Mouse (Mus musculus) kidney, embryonic 15.5 days (tissue): ENCODE measurements at regions not wholly inside any gene's neighbourhood (a gene's known extent, or its start where the extent isn't known, plus 50 kb on each side); places are given as distances from the start of the nearest gene placed in this dataset.

Experiments used
- ATAC-seq: fragments of 200-750 bp; cut with Nextera tagmentation; replicated peaks from 2 replicates; pipeline ENCODE4 v1.8.0; 2017; ENCODE audit warnings: moderate TSS enrichment; ENCODE audit not compliant: low FRiP score
- H3K27ac ChIP-seq: fragments of 300-500 bp; sonication (generic); 2 replicates; pipeline ENCODE4 v1.5.1; 2015; ENCODE audit warnings: mild to moderate bottlenecking, inconsistent platforms
- H3K27me3 ChIP-seq: fragments of 300-500 bp; sonication (generic); 2 replicates; pipeline ENCODE4 v1.6.1; 2015; ENCODE audit warnings: inconsistent platforms
- H3K36me3 ChIP-seq: fragments of 300-500 bp; sonication (generic); 2 replicates; pipeline ENCODE4 v1.6.1; 2015; ENCODE audit warnings: inconsistent platforms
- H3K4me1 ChIP-seq: fragments of 300-500 bp; sonication (generic); 2 replicates; pipeline ENCODE4 v1.6.1; 2015; ENCODE audit warnings: inconsistent platforms
- H3K4me2 ChIP-seq: fragments of 300-500 bp; sonication (generic); 2 replicates; pipeline ENCODE4 v1.6.1; 2015; ENCODE audit warnings: moderate library complexity, mild to moderate bottlenecking, inconsistent platforms
- H3K4me3 ChIP-seq: fragments of 300-500 bp; sonication (generic); replicated peaks from 2 replicates; pipeline ENCODE4 v1.5.1; 2015; ENCODE audit warnings: mild to moderate bottlenecking, inconsistent platforms
- H3K9ac ChIP-seq: fragments of 300-500 bp; sonication (generic); 2 replicates; pipeline ENCODE4 v1.6.1; 2015; ENCODE audit warnings: mild to moderate bottlenecking, inconsistent platforms
- H3K9me3 ChIP-seq: fragments of 300-500 bp; sonication (generic); replicated peaks from 2 replicates; pipeline ENCODE4 v1.6.1; 2016; ENCODE audit warnings: inconsistent platforms
- WGBS: fragments of 180-500 bp; shearing (Covaris S2); methylation state at CpG from one replicate; pipeline ENCODE4 v1.1.7; 2015; ENCODE audit warnings: mixed read lengths; 5-methylcytosine and 5-hydroxymethylcytosine counted together

- Histone ChIP-seq H3K4me2 (no peak overlapping the region), H3K9me3 (no peaks in the 10 kb centered on the region), H3K36me3 (no peaks in the 10 kb centered on the region), H3K27me3 (peaks cover 5% of the 10 kb centered on the region; the same call in 1 of the 2 replicates), H3K4me3 (no peak overlapping the region), H3K4me1 (peaks cover 9% of the 10 kb centered on the region), H3K9ac (no peak overlapping the region), H3K27ac (no peak overlapping the region)
- no peak for ATAC-seq
- 12% methylated on average over 10 of the region's 10 CpGs for WGBS
Measured at GRCm38 (mm10) chr10:60985109-60985576, 104.0 kb upstream of the Pcbd1 start.

GRCm38 (mm10) chr10:60981770-60982169 lies 107.4 kb upstream of the Pcbd1 start:
- peak; percentile 85 for ATAC-seq
- no peak overlapping the region for H3K9ac ChIP-seq
- H3K4me2 ChIP-seq, result no peak overlapping the region
- no peak overlapping the region for H3K27ac ChIP-seq
- no peaks in the 10 kb centered on the region for H3K36me3 ChIP-seq
- WGBS, result 15% methylated on average over 6 of the region's 6 CpGs
- no peak overlapping the region for H3K4me3 ChIP-seq
- H3K9me3 ChIP-seq, result no peaks in the 10 kb centered on the region
- peaks cover 19% of the 10 kb centered on the region for H3K4me1 ChIP-seq
- peaks cover 8% of the 10 kb centered on the region; the same call in 1 of the 2 replicates for H3K27me3 ChIP-seq

DNA sequence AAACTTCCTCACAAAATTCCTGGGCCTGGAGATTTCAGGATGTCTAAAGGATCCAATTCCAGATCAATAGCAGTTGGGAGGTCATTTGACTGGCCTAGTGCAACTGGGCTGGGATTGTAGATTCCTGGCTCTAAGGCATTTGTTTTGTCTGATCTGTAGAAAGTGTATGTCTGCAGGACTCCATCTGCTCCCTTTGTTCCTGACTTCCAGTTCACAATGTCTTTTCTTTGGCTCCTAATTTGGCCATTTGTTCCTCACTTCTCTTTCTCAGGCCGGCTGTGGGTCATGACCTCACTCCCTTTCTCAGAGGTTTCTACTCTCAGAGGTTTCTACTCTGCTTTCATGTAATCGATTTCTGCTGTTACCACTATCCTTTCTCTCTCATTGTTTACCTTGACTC lies 115.5 kb upstream of the Pcbd1 start:
- Histone ChIP-seq H3K27ac (no peak overlapping the region), H3K36me3 (no peaks in the 10 kb centered on the region), H3K27me3 (peaks cover 4% of the 10 kb centered on the region; the same call in 1 of the 2 replicates), H3K4me3 (no peak overlapping the region), H3K4me2 (no peak overlapping the region), H3K9me3 (no peaks in the 10 kb centered on the region; the same call in 1 of the 2 replicates), H3K4me1 (no peaks in the 10 kb centered on the region), H3K9ac (no peak overlapping the region)
- 40% methylated on average over 2 of the region's 2 CpGs for WGBS
- no peak for ATAC-seq

GRCm38 (mm10) chr10:60964843-60965242 lies 124.3 kb upstream of the Pcbd1 start:
- Histone ChIP-seq H3K9ac (no peak overlapping the region), H3K4me3 (no peak overlapping the region), H3K4me2 (no peak overlapping the region), H3K9me3 (no peaks in the 10 kb centered on the region), H3K36me3 (no peaks in the 10 kb centered on the region), H3K27me3 (peaks cover 2% of the 10 kb centered on the region; the same call in 1 of the 2 replicates), H3K4me1 (no peaks in the 10 kb centered on the region), H3K27ac (no peak overlapping the region)
- 76% methylated on average over 10 of the region's 10 CpGs for WGBS
- ATAC-seq, result no peak

- Histone ChIP-seq H3K9me3 (no peaks in the 10 kb centered on the region), H3K4me3 (no peak overlapping the region), H3K27ac (no peak overlapping the region), H3K36me3 (no peaks in the 10 kb centered on the region), H3K9ac (no peak overlapping the region), H3K27me3 (peaks cover 9% of the 10 kb centered on the region), H3K4me2 (no peak overlapping the region), H3K4me1 (peaks cover 7% of the 10 kb centered on the region; the same call in 1 of the 2 replicates)
- ATAC-seq, result no peak
- WGBS, result 41% methylated on average over 17 of the region's 17 CpGs
Measured at GRCm38 (mm10) chr10:60957820-60958233, 126.4 kb upstream of the Unc5b start.

DNA sequence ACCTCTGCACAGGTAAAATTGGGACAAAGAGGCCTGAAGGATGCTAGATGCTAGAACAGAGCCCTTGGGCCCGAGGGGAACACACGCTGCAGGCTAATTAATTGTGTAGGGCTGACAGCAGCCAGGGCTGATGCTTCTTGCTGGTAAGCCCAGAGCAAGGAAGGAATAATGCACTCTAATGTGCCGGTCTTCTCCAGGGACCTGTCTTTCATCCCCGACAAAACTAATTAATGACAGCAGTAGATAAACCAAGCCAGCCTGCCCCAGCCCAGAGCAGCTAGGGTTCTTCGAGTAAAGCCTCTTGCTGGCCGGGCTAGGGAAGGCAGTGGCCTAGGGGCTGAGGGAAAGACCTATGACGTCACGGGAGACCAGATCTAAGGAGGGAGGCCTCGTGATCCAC lies 124.1 kb upstream of the Unc5b start:
- Histone ChIP-seq H3K27ac (no peak overlapping the region), H3K4me1 (peaks cover 7% of the 10 kb centered on the region; the same call in 1 of the 2 replicates), H3K4me2 (no peak overlapping the region), H3K9ac (no peak overlapping the region), H3K27me3 (peaks cover 9% of the 10 kb centered on the region), H3K36me3 (no peaks in the 10 kb centered on the region), H3K4me3 (no peak overlapping the region), H3K9me3 (no peaks in the 10 kb centered on the region)
- no peak for ATAC-seq
- WGBS, result 58% methylated on average over 9 of the region's 9 CpGs

DNA sequence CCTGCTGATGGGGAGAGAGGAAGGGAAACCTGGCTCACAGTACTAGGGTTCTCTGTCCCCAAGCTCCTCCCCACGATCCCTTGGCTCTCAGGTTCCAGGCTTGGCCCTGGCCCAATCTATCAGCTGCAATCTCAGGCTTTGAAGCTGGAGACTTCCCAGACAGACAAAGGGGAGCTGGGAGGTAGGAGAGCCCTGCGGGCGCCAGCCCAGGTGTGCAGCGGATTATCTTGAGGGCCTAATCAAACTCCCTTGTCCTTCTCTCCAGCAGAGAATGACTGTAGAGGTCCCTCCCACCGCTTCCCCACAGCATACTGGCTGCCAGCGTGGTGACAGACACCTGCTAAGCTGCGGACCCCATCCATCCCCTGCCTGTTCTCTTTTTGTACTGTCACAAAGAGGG lies 121.1 kb upstream of the Unc5b start:
- H3K9ac ChIP-seq, result no peak overlapping the region
- peaks cover 13% of the 10 kb centered on the region for H3K4me1 ChIP-seq

DNA sequence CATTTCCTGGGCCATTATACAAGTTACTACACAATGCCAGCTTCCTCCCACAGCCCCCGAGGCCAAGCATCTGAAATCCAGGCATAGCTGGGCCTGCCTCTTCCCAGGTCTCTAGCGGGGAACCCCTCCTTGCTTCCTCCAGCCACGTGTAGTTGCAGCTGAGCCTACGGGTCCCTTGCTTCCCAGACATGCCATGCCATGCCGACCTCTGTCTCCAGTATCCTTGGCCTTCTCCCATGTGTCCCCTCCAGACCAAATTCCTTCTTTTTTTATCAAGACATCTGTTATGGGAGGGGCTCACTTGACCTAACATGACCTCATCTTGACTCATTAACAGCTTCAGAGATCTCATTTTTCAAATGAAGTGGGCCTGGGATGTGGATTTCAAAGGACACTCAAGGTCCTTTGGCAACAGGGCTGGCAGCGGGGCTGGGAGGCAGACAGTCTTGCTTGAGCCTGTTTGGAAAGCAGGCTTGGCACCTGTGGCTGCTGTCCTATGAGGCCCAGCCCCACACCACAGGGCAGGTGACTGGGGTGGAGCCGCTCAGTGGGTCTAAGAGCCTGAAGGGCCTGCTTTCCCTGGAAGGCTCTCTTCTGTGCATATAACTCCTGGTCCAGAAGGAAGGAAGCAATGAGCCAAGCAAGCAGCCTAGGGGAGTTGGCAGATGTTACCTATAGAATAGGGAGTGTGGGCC lies 117.7 kb upstream of the Unc5b start:
- no peaks in the 10 kb centered on the region for H3K9me3 ChIP-seq
- H3K9ac ChIP-seq, result no peak overlapping the region
- no peak; the same call in 1 of the 2 replicates for ATAC-seq
- H3K27ac ChIP-seq, result no peak overlapping the region
- H3K4me2 ChIP-seq, result no peak overlapping the region
- peaks cover 12% of the 10 kb centered on the region for H3K4me1 ChIP-seq
- H3K27me3 ChIP-seq, result peaks cover 3% of the 10 kb centered on the region; the same call in 1 of the 2 replicates
- H3K36me3 ChIP-seq, result no peaks in the 10 kb centered on the region
- WGBS, result 31% methylated on average over 7 of the region's 7 CpGs
- H3K4me3 ChIP-seq, result no peak overlapping the region

More for the DNA sequence above, 121.1 kb upstream of the Unc5b start:
- WGBS, result 21% methylated on average over 7 of the region's 7 CpGs
- Histone ChIP-seq H3K36me3 (no peaks in the 10 kb centered on the region), H3K27me3 (peaks cover 3% of the 10 kb centered on the region; the same call in 1 of the 2 replicates), H3K9me3 (no peaks in the 10 kb centered on the region), H3K27ac (no peak overlapping the region), H3K4me2 (no peak overlapping the region), H3K4me3 (no peak overlapping the region)
- no peak for ATAC-seq

DNA sequence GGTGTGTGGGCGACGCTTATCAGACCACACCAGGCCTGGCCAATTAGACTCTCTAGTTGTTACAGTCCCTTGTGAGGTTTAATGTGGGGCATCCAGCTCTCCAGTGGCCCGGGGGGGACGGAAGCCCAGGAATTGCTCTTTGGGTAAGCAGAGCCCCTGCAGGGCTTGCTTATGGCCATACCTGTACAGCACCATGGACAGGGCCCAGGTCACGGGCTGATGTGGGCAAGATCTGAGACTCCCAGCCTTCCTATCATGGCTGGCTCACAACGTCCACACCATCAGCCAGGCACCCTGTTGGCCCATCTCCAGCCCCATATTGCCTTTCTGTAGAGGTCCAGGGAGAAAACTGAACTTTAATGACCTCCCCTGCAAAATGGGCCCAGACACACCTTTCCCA lies 111.7 kb upstream of the Unc5b start:
- WGBS, result 61% methylated on average over 6 of the region's 6 CpGs
- no peak overlapping the region for H3K27ac ChIP-seq
- H3K4me2 ChIP-seq, result no peak overlapping the region
- no peaks in the 10 kb centered on the region for H3K36me3 ChIP-seq
- no peak overlapping the region for H3K4me3 ChIP-seq
- H3K9me3 ChIP-seq, result no peaks in the 10 kb centered on the region
- no peaks in the 10 kb centered on the region for H3K4me1 ChIP-seq
- no peak overlapping the region for H3K9ac ChIP-seq
- ATAC-seq, result no peak
- no peaks in the 10 kb centered on the region for H3K27me3 ChIP-seq

DNA sequence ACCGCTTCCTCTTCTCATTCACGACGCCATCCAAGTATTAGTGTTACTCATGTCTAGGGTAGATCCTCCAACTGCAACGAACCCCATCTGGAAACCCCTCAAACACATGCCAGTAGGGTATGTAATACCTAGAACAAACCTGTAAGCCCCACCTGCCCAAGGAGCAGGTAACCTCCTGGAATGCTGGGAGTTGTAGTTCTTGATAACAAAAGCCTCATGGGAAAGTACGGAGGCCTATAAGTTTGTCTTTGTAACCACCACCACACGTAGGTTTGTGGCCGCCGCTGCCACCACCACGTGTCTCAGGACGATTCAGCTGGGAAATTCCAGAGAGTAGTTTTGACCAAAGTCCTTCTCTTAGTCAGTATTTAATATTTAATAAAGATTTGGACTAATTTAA lies 107.4 kb upstream of the Unc5b start:
- Histone ChIP-seq H3K4me2 (no peak overlapping the region), H3K27me3 (peaks cover 17% of the 10 kb centered on the region), H3K4me1 (peaks cover 33% of the 10 kb centered on the region), H3K9me3 (no peaks in the 10 kb centered on the region), H3K27ac (no peak overlapping the region), H3K9ac (no peak overlapping the region), H3K36me3 (no peaks in the 10 kb centered on the region), H3K4me3 (no peak overlapping the region)
- 92% methylated on average over 10 of the region's 10 CpGs for WGBS
- ATAC-seq, result no peak

GRCm38 (mm10) chr10:60937517-60937866 lies 106.1 kb upstream of the Unc5b start:
- Histone ChIP-seq H3K27me3 (peaks cover 17% of the 10 kb centered on the region), H3K4me3 (no peak overlapping the region), H3K4me2 (no peak overlapping the region), H3K36me3 (no peaks in the 10 kb centered on the region), H3K9me3 (no peaks in the 10 kb centered on the region), H3K9ac (no peak overlapping the region), H3K4me1 (peaks cover 46% of the 10 kb centered on the region), H3K27ac (no peak overlapping the region)
- WGBS, result 51% methylated on average over 7 of the region's 7 CpGs
- no peak for ATAC-seq

GRCm38 (mm10) chr10:60936659-60937516 lies 105.5 kb upstream of the Unc5b start:
- Histone ChIP-seq H3K9ac (no peak overlapping the region), H3K27me3 (peaks cover 17% of the 10 kb centered on the region), H3K9me3 (no peaks in the 10 kb centered on the region), H3K36me3 (no peaks in the 10 kb centered on the region), H3K4me2 (no peak overlapping the region), H3K4me1 (peaks cover 51% of the 10 kb centered on the region), H3K27ac (no peak overlapping the region), H3K4me3 (no peak overlapping the region)
- WGBS, result 24% methylated on average over 13 of the region's 13 CpGs
- no peak for ATAC-seq
